Mouse (Mus musculus): ENCODE data around the gene Atxn10. TPM values are rescaled to one million over a fixed set of nuclear protein-coding genes. Genes with fewer than 3 reads are reported as not detected.

The Atxn10 gene
- polyA plus RNA-seq, 1 experiment from 2014 or later, result 323 TPM

DNA sequence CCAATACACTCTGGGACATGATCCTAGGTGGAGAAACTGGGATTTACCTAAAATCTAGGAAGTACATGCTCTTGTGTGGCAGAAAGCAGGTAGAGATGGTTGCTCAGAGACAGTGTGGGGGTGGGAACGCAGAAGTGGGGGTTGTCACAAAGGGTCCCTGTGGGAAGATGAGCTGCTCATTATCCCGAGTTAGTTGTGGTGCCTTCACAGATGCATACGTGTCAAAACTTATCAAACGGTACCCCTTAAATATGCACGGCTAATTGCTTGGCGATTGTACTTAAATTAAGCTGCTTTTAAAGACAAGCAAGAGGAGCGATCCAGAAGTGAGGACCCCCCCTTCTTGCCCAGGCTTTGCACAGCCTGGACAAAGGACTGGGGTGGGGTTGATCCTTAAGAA, 153.7 kb downstream of the Atxn10 start:
- Histone ChIP-seq H3K4me1 (replicated peaks; ENCODE audit: control insufficient read depth, insufficient read depth, low read length) (no peaks in the 10 kb centered on the region), H3K27me3 (ENCODE audit: control insufficient read depth, insufficient read depth, low read depth, low read length) (no peaks in the 10 kb centered on the region), H3K36me3 (ENCODE audit: control insufficient read depth, insufficient read depth, low read length) (no peaks in the 10 kb centered on the region), H3K4me2 (ENCODE audit: low read depth, low read length) (no peak overlapping the region), H3K4me3 (ENCODE audit: low read length) (no peak overlapping the region), H3K9me3 (ENCODE audit: control insufficient read depth, low read length) (no peaks in the 10 kb centered on the region), H3K9ac (ENCODE audit: low read length) (no peak overlapping the region), H3K27ac (ENCODE audit: low read length) (no peak overlapping the region)
- no peak for ATAC-seq (ENCODE audit: low read depth)
- WGBS, result 75% methylated on average over 7 of the region's 7 CpGs

GRCm38 (mm10) chr15:85494163-85494621, 158.1 kb downstream of the Atxn10 start:
- Histone ChIP-seq H3K4me2 (ENCODE audit: low read depth, low read length) (no peak overlapping the region), H3K9me3 (ENCODE audit: control insufficient read depth, low read length) (no peaks in the 10 kb centered on the region), H3K36me3 (ENCODE audit: control insufficient read depth, insufficient read depth, low read length) (no peaks in the 10 kb centered on the region), H3K27me3 (ENCODE audit: control insufficient read depth, insufficient read depth, low read depth, low read length) (no peaks in the 10 kb centered on the region), H3K27ac (ENCODE audit: low read length) (no peak overlapping the region), H3K9ac (ENCODE audit: low read length) (no peak overlapping the region), H3K4me1 (replicated peaks; ENCODE audit: control insufficient read depth, insufficient read depth, low read length) (no peaks in the 10 kb centered on the region), H3K4me3 (ENCODE audit: low read length) (no peak overlapping the region)
- WGBS, result 11% methylated on average over 11 of the region's 11 CpGs
- no peak for ATAC-seq (ENCODE audit: low read depth)

- H3K9me3 ChIP-seq (ENCODE audit: control insufficient read depth, low read length), result no peaks in the 10 kb centered on the region
- H3K4me1 ChIP-seq (replicated peaks; ENCODE audit: control insufficient read depth, insufficient read depth, low read length), result no peaks in the 10 kb centered on the region
- no peak for ATAC-seq (ENCODE audit: low read depth)
- no peaks in the 10 kb centered on the region for H3K36me3 ChIP-seq (ENCODE audit: control insufficient read depth, insufficient read depth, low read length)
- no peak overlapping the region for H3K9ac ChIP-seq (ENCODE audit: low read length)
- WGBS, result 85% methylated on average over 4 of the region's 4 CpGs
- H3K27me3 ChIP-seq (ENCODE audit: control insufficient read depth, insufficient read depth, low read depth, low read length), result no peaks in the 10 kb centered on the region
- H3K4me3 ChIP-seq (ENCODE audit: low read length), result no peak overlapping the region
- no peak overlapping the region for H3K27ac ChIP-seq (ENCODE audit: low read length)
- no peak overlapping the region for H3K4me2 ChIP-seq (ENCODE audit: low read depth, low read length)
Observed at GRCm38 (mm10) chr15:85497548-85497947, 161.5 kb downstream of the Atxn10 start.

GRCm38 (mm10) chr15:85497981-85498475, 162.0 kb downstream of the Atxn10 start:
- H3K4me1 ChIP-seq (replicated peaks; ENCODE audit: control insufficient read depth, insufficient read depth, low read length), result no peaks in the 10 kb centered on the region
- no peak overlapping the region for H3K4me2 ChIP-seq (ENCODE audit: low read depth, low read length)
- H3K27ac ChIP-seq (ENCODE audit: low read length), result no peak overlapping the region
- no peak overlapping the region for H3K9ac ChIP-seq (ENCODE audit: low read length)
- H3K36me3 ChIP-seq (ENCODE audit: control insufficient read depth, insufficient read depth, low read length), result no peaks in the 10 kb centered on the region
- no peaks in the 10 kb centered on the region for H3K9me3 ChIP-seq (ENCODE audit: control insufficient read depth, low read length)
- no peak for ATAC-seq (ENCODE audit: low read depth)
- WGBS, result 49% methylated on average over 10 of the region's 10 CpGs
- no peak overlapping the region for H3K4me3 ChIP-seq (ENCODE audit: low read length)
- H3K27me3 ChIP-seq (ENCODE audit: control insufficient read depth, insufficient read depth, low read depth, low read length), result no peaks in the 10 kb centered on the region

DNA sequence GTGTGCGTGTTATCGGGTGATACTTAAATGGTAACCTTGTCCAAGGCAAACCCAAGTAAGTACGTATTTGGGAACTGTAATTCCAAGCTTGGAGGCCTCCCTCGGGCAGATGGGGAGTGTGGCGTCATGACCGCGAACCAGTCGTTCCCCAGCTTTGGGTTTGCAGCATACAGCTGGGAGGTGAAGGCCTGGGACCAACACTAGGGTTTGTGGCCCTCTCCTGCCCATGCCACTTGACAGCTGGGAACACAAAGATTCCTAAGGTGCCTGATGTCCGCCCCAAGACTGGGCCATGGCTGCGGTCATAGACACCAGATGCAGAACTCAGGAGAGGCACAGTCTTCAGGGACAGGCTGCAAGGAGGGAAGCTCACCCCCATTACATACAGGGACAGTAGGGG, 164.2 kb downstream of the Atxn10 start:
- Histone ChIP-seq H3K9ac (ENCODE audit: low read length) (no peak overlapping the region), H3K27ac (ENCODE audit: low read length) (no peak overlapping the region), H3K4me3 (ENCODE audit: low read length) (no peak overlapping the region), H3K36me3 (ENCODE audit: control insufficient read depth, insufficient read depth, low read length) (no peaks in the 10 kb centered on the region), H3K4me2 (ENCODE audit: low read depth, low read length) (no peak overlapping the region), H3K4me1 (replicated peaks; ENCODE audit: control insufficient read depth, insufficient read depth, low read length) (no peaks in the 10 kb centered on the region), H3K27me3 (ENCODE audit: control insufficient read depth, insufficient read depth, low read depth, low read length) (no peaks in the 10 kb centered on the region), H3K9me3 (ENCODE audit: control insufficient read depth, low read length) (no peaks in the 10 kb centered on the region)
- WGBS, result 73% methylated on average over 10 of the region's 10 CpGs
- no peak for ATAC-seq (ENCODE audit: low read depth)

DNA sequence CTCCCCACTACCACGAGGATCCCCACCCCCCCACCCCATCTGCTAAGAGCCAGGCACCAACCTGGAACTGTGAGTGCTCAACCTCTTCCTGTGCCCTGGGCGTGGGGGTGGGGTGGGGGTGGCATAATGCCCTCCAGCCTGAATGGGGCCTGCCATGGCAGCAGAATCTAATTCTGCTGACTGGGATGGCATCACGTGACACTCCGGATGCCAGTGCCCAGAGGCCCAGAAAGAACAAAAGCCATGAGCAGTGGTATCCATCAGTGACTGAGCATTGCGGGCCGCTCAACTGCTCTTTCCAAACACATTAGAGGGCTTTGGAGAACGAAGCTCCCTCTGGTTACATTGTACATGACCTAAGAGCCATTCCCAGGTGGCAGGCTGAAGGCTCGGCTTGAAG, 167.1 kb downstream of the Atxn10 start, which contains the start of gene 7530416G11Rik:
Gene 7530416G11Rik, minus strand, starts transcription at position 101 of the 400 bp plus-strand sequence.
- Histone ChIP-seq H3K9ac (ENCODE audit: low read length) (no peak within 1 kb of the TSS), H3K27ac (ENCODE audit: low read length) (no peak within 1 kb of the TSS), H3K27me3 (ENCODE audit: control insufficient read depth, insufficient read depth, low read depth, low read length) (no peaks in the 10 kb centered on the region), H3K4me3 (ENCODE audit: low read length) (no peak within 1 kb of the TSS), H3K4me2 (ENCODE audit: low read depth, low read length) (no peak within 1 kb of the TSS), H3K9me3 (ENCODE audit: control insufficient read depth, low read length) (no peaks in the 10 kb centered on the region), H3K4me1 (replicated peaks; ENCODE audit: control insufficient read depth, insufficient read depth, low read length) (peaks cover 11% of the 10 kb centered on the region), H3K36me3 (ENCODE audit: control insufficient read depth, insufficient read depth, low read length) (no peaks in the 10 kb centered on the region)
- 81% methylated on average over 8 of the region's 8 CpGs for WGBS
- ATAC-seq (ENCODE audit: low read depth), result no peak

DNA sequence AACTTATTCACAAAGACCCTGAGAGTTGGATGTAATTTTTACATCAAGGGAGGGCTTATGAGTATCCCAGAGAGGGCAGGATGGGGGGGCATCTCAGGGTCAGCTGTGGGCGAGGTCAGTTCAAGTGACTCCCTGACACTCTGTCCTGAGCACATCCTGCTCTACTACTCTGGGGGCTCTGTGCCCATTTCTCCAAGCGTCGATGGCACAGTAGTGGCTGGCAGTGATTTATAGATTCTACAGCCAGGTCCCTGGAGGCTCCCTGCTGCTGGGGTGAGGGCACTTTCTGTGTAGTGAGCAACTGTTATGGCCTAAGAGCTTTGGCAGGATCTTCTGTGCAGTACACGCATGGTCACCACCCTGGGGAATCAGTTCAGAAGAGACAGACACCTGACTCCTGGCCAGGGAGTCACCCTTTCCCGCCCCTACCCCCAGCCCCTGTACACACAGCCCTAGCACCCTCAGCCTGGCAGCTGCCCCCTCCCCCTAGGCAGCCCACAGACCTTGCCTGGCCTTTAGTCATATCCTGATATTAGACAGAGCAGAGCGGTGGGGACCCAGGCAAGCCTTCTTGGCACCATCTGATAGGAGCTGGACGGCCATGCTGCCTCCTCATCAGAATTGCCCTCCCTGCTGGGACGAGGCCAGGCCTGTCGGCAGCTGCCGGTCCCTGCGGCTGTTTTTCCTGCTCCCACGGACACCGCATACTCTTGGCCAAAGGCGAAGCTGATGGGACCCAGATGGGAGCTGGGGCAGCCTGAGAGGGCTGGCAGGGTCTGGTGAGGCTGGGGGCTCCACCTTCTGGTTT, 169.3 kb downstream of the Atxn10 start:
- H3K9me3 ChIP-seq (ENCODE audit: control insufficient read depth, low read length), result no peaks in the 10 kb centered on the region
- no peak overlapping the region for H3K9ac ChIP-seq (ENCODE audit: low read length)
- peak overlapping the region; percentile 30; the same call in 1 of the 2 replicates for H3K4me2 ChIP-seq (ENCODE audit: low read depth, low read length)
- H3K4me3 ChIP-seq (ENCODE audit: low read length), result no peak overlapping the region
- 43% methylated on average over 14 of the region's 14 CpGs for WGBS
- no peak overlapping the region for H3K27ac ChIP-seq (ENCODE audit: low read length)
- no peaks in the 10 kb centered on the region for H3K36me3 ChIP-seq (ENCODE audit: control insufficient read depth, insufficient read depth, low read length)
- no peaks in the 10 kb centered on the region for H3K27me3 ChIP-seq (ENCODE audit: control insufficient read depth, insufficient read depth, low read depth, low read length)
- peaks cover 14% of the 10 kb centered on the region for H3K4me1 ChIP-seq (replicated peaks; ENCODE audit: control insufficient read depth, insufficient read depth, low read length)
- ATAC-seq (ENCODE audit: low read depth), result peak; percentile 79

GRCm38 (mm10) chr15:85506680-85507079, 170.6 kb downstream of the Atxn10 start:
- Histone ChIP-seq H3K27me3 (ENCODE audit: control insufficient read depth, insufficient read depth, low read depth, low read length) (no peaks in the 10 kb centered on the region), H3K4me2 (ENCODE audit: low read depth, low read length) (no peak overlapping the region), H3K27ac (ENCODE audit: low read length) (no peak overlapping the region), H3K4me1 (replicated peaks; ENCODE audit: control insufficient read depth, insufficient read depth, low read length) (peaks cover 14% of the 10 kb centered on the region), H3K4me3 (ENCODE audit: low read length) (no peak overlapping the region), H3K9ac (ENCODE audit: low read length) (no peak overlapping the region), H3K9me3 (ENCODE audit: control insufficient read depth, low read length) (no peaks in the 10 kb centered on the region), H3K36me3 (ENCODE audit: control insufficient read depth, insufficient read depth, low read length) (no peaks in the 10 kb centered on the region)
- 52% methylated on average over 1 of the region's 1 CpGs for WGBS
- no peak for ATAC-seq (ENCODE audit: low read depth)

DNA sequence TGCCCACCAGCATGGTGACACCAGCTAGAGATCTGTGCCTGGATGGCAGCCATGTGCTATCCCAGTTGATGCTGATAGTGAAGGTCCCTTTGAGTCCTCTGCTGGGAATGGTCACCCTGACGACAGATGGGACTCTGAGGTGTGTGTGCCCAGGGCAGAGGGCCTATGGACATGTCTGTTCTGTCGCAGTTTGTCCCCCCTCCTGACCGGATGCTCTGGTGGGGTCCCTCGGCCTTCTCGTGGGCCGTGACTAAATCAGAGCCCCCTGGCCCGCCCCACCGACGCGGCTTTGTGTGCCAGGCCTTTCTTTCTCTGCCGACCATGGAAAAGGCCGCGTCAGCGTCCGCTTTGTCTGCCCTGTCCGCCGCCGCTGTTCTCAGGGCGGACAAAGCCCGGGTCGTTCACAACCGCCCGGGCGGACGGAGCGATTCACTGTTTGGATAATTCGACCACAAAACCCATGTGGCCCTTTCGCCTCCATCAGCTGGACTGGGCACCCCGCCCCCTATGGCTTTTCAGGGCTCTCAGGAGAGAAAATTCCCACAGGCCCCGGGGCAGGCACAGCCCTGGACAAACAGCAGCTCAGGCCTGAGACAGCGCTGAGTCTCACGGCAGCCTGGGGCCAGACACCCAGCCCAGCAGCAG, 171.4 kb downstream of the Atxn10 start:
- Histone ChIP-seq H3K27me3 (ENCODE audit: control insufficient read depth, insufficient read depth, low read depth, low read length) (no peaks in the 10 kb centered on the region), H3K4me2 (ENCODE audit: low read depth, low read length) (no peak overlapping the region), H3K4me3 (ENCODE audit: low read length) (no peak overlapping the region), H3K27ac (ENCODE audit: low read length) (no peak overlapping the region), H3K9me3 (ENCODE audit: control insufficient read depth, low read length) (no peaks in the 10 kb centered on the region), H3K9ac (ENCODE audit: low read length) (no peak overlapping the region), H3K4me1 (replicated peaks; ENCODE audit: control insufficient read depth, insufficient read depth, low read length) (peaks cover 14% of the 10 kb centered on the region), H3K36me3 (ENCODE audit: control insufficient read depth, insufficient read depth, low read length) (no peaks in the 10 kb centered on the region)
- ATAC-seq (ENCODE audit: low read depth), result 0 out of 2 replicates have a peak, but pooled peaks have one; percentile 23
- 61% methylated on average over 32 of the region's 32 CpGs for WGBS

Data from lung, embryonic 16.5 days (tissue).